Mouse (Mus musculus) adrenal gland, adult (tissue): ENCODE measurements around the gene Rbm28.
A peak's percentile ranks its signal among the peaks of the same experiment; 100 is the strongest.
"Not testable (repeated sequence)": the region's sequence is repeated elsewhere in the genome, so short reads cannot be mapped to it uniquely, and the experiment has no call there.

Experiments used
- DNase-seq, 2 experiments: peaks; one replicate each; pipeline ENCODE4 v3.0.0; 2022 to 2023; ENCODE audit warnings: low spot score in 1 of 2; ENCODE audit not compliant: inconsistent age in 2 of 2

Rbm28 gene

GRCm38 (mm10) chr6:29195146-29195545 is 30.3 kb upstream of the Rbm28 start:
- DNase-seq = peak in 1 of 2 experiments; percentile 18

GRCm38 (mm10) chr6:29193961-29194750 is 29.4 kb upstream of the Rbm28 start:
- peak in 1 of 2 experiments; percentile 14 for DNase-seq

DNA sequence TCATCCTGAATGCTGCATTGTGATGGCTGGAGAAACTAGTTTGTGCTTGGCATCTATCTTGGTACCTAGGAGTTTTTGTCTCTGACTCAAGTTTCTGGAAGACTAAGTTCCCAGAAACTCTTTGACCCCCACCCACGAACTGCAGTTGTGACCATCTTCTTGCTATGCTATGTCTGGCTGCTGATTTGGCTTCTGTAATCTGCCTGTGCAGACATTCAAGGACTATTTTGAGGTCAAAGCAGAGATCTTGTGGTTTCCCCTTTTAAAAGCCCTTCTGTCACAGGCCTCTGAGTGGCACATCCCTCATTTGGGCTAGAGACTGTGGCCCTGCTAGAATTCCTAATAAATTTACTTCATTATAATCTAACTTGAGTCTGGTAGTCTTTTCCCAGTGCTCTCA is 23.1 kb upstream of the Rbm28 start:
- no peak for DNase-seq

DNA sequence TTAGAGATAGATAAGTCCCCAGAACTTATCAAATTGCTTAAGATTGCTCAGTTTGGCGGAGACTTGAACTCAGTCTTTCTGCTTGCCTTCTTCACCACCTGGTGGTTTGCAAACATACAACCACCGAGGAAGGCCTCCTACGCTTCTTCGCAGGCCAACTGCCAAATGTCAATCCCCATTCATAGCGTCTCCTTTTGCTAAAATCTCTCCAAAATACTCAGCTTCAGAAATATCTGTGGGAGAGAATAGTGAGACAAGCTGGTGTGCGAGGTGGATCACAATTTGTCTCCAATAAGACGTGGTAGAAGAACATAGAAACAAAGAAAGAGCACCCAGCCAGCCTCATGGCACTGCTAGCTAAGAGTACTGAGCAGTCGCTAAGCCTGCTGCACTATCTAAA is 15.0 kb upstream of the Rbm28 start:
- no peak for DNase-seq

DNA sequence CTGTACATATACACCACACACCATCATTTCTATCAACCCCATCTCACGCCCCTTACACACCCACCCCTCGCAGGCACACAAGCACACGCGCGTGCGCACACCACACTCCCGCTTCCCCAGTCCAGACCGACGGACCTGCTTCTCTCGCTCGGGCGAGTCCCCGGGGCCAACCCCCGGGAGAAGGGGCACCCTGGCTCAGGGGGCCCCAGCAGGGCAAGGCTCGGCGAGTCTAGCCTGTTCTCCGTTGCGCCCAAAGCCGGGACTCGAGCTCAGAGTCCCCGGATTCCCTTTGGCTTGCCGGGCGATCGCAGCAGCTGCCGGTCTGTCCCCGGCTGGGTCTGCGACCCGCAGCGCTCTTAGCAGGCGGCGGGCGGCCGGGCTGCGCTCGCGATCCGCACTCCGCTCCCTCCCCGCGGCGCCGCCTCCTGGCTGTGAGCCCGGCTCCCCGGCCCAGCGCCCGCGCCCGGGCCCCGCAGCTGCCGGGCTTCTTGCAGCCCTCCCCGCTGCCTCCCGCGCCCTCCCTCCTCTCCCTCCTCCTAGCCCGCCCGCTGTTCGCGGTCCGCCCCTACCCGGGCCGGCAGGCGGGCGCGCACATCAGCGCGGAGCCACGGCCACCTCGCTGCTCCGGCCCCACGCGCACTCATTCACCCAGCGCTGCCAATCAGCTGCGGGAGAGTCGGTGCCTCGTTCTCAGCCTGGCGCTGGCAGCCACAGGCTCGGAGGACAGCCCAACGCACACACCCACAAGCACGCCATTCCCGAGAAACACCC is 14.3 kb upstream of the Rbm28 start, which contains the start of gene Prrt4:
Prrt4 (minus strand) TSS at position 697 of the 771 bp plus-strand sequence.
- DNase-seq = peak; percentile 72 to 84

- DNase-seq = no peak
These were observed 13.4 kb upstream of the Rbm28 start for GRCm38 (mm10) chr6:29177901-29178879.

GRCm38 (mm10) chr6:29175113-29175512 is 10.3 kb upstream of the Rbm28 start:
- DNase-seq = peak in 1 of 2 experiments; percentile 40

DNA sequence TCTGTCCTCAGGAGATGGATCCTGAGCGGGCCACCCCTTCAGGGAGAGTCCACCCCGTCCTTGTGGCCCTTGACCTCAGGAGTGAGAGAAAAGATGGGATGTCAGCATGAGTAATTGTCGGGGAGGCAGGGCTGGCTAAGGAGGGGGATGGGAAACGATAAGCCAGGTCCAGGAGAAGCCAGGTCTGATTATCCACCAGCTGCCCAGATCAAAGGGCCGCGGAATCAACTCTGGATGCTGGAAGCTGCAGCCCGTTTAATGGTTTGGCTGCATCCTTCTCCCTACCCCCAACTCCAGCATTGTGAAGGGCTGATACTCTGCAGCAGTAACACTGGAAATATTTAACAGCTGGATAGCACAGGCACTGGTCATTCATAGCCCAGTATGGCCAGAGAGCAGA is 9.6 kb upstream of the Rbm28 start:
- DNase-seq = no peak

- peak; percentile 79 to 94 for DNase-seq
These were observed 6.2 kb upstream of the Rbm28 start for GRCm38 (mm10) chr6:29170952-29171388.

DNA sequence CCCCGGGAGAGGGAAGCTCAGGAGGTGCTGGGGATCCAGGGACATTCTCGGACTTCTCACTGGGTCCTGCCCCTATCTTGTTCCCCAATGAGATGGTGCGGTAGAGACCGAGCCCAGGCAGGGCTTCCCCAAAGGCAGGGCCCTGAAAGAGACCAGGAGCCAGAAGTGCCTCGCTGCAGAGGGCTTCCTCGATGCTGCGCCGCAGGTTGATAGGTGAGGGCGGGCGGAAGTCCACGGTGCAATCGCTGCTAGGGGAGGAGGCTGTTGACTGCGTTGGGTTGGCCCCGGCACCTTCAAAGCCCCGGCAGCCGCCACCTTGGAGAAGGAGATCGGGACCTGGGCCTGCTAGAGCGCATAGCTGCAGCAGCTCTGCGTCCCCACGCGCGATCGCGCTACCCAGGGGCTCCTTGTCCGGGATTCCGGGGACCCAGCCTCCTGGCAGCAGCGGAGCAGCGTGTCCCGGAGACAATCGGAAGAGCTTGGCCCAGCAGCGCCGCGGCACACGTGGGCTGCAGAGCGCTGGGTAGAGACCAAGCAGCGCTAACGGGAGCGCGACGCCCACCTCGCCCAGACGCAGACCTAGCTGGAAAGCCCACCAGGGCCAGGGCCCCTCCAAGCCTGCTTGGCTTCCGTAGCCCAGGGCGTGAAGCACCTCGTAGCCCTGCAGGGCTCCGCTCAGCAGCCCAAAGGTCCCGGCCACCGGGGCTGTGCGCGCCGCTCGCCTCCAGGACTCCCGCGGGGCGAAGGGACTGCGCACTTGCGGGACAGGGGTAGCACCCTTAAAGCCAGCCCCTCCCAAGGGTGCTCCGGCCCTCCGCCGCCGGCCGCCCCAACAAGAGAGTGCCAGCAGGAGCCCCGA is 5.5 kb upstream of the Rbm28 start:
- peak; percentile 18 to 54 for DNase-seq

GRCm38 (mm10) chr6:29169675-29170062 is 4.9 kb upstream of the Rbm28 start:
- no peak for DNase-seq

DNA sequence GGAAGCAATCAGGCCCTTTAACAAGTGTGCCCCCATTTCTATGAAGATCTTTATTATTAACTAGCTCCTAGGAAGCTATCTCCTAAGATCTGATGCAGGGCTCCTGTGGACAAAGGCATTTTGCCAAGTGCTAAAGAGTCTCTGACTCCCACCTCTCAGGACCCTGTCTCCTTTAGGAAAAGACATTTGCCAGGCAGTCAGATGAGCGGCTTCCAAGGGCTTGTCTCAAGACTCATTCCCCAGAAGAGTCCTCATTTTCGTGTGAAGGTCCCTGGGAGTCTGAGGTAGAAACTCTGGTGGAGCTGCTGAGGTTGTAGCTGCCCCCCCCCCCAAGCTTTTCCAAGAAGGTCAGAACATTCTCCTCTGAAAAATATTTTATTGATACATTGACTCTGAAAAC is 4.1 kb upstream of the Rbm28 start:
- DNase-seq = no peak

- peak; percentile 33 to 81 for DNase-seq
These were observed 1.4 kb upstream of the Rbm28 start for GRCm38 (mm10) chr6:29166196-29166595.

- DNase-seq = not testable (repeated sequence)
These were observed 3.5 kb downstream of the Rbm28 start for GRCm38 (mm10) chr6:29161291-29161690.

DNA sequence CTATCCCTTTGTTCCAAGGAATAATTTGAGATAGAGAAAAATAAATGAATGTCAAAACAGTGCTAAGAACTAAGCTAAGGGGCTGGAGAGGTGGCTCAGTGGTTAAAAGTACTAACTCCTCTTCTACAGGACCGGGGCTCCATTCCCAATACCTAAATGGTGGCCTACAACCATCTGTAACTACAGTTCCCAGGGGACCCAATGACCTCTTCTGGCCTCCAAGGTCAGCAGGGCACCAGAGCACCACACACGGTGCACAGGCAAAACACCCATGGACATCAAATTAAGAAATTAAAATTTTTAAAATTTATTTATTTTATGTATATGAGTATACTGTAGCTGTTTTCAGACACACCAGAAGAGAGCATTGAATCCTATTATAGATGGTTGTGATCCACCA is 4.0 kb downstream of the Rbm28 start:
- DNase-seq = no peak

- DNase-seq = no peak
These were observed 8.5 kb downstream of the Rbm28 start for GRCm38 (mm10) chr6:29156326-29156725.

GRCm38 (mm10) chr6:29150001-29150400 is 14.8 kb downstream of the Rbm28 start:
- DNase-seq = no peak

- no peak for DNase-seq
These were observed 17.3 kb downstream of the Rbm28 start for GRCm38 (mm10) chr6:29147407-29148010.

GRCm38 (mm10) chr6:29146641-29147040 is 18.2 kb downstream of the Rbm28 start:
- peak; percentile 35 to 72 for DNase-seq
